Mouse (Mus musculus): ENCODE measurements around the gene Slc12a1.

DNA sequence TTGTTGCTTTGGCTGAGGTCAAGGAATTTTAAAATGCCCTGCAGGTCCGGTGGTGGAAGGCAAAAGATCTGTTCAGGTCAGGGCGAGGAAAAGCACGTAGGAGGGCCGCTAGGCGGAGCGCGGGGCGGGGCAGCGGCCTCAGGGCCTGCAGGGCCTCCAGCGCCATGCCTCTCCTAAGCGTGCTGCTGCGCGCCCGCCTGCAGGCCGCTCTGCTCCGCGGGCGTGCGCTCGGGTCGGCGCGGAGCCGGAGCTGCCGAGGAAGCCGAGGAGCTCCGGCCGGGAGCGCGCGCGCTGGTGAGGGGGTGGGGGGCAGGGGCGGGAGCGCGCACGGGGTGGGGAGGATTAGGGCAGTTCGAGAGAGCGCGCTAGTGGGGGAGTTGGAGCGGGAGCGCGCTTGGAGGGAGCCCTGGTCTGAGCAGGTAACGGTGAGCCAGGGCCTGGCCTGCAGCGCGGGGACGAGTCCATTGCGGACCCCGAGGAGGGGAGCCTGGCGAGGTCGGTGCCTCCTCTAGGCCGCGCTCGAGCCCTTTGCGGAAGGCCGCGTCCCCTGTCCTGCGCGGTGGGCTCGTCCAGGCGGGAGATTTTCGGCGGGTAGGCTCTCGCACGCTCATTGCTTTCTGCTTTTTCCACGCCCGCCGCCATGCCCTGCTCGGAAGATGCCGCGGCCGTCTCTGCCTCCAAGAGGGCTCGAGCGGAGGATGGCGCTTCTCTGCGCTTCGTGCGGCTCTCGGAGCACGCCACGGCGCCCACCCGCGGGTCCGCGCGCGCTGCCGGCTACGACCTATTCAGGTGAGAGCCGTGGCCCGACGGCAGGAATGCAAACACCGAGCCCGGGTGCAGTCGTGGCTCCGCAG is 95.0 kb downstream of the Slc12a1 start, which contains the start of gene Dut:
- TF ChIP-seq CTCF (IDR thresholded peaks at IDR 0.05; ENCODE audit: low read depth, low read length) (no peak), POLR2A (IDR thresholded peaks at IDR 0.05; ENCODE audit: borderline replicate concordance, low read depth, low read length) (no peak)

Data from bone marrow macrophage, adult 2 months (primary cell).